Mouse (Mus musculus) kidney, postnatal 14 days (tissue): Measurements from ENCODE around the gene Gm13090.

Source experiments
- DNase-seq: peaks from one replicate; pipeline ENCODE4 v3.0.0; 2022; ENCODE audit warnings: mixed read lengths

Gene Gm13090

DNA sequence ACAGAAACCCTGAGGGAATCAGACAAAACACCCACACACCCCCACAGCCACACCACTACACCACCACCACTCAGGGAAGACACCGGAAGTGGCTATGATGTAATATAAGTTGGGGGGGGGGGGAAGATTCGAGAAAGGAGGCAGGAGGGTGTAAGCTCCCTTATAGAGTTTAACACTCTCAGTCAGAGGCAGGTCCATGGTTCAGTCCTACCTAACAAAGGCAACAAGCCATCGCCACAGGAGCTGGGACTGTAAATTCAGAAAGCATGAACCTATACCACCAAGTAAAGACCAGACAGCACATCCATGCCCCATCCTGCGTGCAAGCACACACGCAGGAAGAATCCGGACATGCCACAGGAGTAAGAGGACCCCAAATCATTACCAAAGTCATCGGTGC lies at the start of gene Gm13090:
Gm13090 (plus strand) TSS at position 301 of the 400 bp plus-strand sequence.
- no peak for DNase-seq

DNA sequence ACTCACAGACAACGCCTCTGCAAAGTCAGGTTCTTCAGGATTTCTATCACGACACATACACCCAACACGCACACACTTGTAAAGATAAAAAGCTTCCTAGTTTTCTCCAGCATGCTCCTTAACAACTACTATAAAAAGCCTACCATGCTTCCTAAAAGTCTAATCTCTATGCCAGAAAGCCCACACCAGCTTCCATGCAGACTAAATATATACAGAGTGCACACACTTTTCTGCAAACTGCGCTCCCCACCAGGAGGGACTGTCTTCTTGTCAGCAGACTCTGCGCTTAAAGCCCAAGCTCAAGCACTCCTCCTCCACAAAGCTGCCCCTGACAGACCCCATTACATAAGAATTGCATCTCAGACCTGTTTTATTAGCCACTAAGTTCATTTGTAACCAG lies 47.9 kb upstream of the Gm13090 start:
- no peak for DNase-seq

DNA sequence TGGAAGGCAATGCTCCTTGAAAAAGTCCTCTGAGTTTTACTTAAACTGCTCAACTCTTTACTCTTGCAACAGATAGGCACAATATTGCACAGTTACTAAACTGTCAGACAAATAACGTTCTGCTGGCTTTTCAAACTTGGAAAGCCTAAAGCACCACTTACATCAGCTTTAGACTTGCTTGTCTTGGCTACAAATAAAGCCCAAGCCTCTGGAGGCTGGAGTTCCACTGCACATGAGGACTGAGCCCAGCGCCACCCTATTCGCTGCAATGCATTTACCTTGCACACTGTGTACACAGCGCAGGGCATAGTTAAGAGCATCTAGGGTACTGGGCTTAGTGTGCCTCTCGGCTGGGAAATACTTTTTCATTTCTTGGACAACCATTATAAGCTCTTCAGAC lies 46.1 kb upstream of the Gm13090 start:
- DNase-seq, result peak; percentile 26

DNA sequence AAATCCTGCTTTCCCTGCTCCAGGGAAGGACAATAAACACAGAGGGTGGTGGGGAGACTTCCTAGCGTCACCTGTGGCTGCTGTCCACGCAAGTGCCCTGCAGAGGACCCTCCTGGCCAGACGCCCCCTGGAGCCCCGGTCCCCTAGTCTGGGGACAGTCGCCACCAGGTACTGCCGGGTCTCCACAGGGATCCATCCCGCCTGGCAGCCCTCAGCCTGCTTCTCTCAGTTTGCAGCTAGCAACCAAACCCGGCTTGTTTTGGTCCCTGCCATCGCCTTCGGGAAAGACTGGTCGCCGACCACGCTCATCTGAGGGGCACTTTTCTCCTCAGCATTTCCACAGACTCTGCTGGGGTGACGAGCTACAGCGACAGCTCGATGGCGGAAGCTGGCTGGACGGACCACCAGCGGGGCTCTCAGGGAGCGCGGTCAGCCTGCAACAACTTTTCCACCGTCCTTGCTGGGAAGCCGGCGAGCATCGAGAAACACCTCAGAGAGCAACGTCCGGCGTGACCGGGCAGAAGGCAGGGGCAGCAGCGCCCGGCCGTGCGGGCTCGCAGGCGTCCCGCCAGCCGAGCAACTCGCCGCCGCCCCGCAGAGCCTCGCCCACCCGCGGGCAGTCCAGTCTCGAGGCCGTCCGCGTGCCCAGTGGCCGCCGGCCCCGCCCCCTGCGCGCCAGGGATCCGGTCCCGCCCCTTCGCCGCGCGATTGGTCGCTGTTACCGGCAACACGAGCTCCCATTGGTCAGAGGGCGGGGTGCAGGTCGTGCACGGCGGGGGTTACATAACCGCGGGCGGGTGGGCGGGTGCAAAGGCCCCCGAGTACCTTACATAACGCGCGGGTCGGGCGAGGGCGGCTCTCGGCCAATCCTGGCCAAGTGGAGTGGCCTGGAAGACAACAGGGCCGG lies 45.1 kb upstream of the Gm13090 start, which contains the start of gene Per3:
Per3 (minus strand) TSS at position 629 of the 907 bp plus-strand sequence.
- peak; percentile 100 for DNase-seq

DNA sequence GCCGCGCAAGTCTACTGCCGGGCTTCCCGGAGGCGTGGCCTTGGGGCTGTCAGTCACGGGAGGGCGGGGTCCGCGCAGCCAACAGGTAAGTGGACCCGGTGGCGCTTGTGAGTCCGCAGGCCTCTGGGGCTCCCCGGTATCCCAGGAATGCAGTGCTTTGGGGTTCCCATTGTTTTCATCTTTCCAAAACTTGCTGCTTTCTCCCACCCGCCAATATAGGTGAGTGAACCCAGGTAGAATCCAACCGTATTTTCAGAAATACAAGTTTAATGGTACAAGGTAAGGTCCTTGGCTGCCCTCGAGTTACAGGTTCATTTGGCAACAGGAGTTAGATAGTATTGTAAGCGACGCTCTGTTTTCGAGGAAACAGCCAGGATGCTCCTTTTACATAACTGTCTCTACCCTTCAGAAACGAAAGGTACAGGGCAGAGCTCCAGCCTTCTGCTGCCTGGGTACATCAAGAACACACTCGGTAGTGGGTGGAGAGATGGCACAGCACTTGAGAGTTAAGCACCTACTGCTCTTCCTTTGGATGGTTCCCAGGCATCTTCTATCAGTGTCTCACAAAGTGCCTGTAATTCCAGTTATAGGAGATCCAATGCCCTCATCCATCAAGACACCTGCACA lies 44.3 kb upstream of the Gm13090 start:
- DNase-seq, result no peak

DNA sequence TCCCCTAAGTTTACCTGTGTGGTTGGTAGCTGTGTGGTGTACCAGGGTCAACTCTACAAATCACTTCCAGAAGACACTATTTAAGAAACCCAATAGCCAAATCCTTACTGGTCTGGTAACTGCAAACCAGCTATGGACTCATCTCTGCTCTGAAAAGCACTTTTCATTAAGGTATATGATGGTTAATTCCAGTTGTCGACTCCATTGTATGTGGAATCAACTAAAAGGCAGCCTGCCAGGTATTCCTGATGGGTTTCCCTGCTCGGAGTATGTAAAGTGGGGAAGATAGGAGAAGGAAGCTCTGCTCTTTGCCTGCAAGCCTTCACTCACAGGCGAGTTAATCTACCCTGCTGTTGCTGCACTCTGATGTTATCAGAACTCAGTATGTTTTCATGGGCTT lies 42.8 kb upstream of the Gm13090 start:
- no peak for DNase-seq

DNA sequence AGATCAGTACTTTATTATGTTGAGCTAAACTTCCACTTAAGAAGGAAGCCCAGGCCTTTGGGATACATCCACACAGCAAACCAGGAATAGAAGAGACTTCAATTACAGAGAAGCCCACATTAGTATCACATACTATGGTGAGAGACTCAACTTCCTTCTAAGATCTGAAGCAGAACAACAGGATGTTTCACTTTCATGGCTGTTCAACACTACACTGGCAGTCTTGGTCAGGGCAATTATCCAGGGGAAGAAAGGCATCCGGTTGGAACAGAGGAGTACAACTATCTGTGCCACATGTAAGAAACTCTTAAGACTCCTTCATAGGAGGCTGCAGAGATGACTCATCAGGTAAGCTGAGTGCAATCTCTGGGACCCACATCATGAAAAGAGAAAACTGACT lies 38.2 kb upstream of the Gm13090 start:
- no peak for DNase-seq

DNA sequence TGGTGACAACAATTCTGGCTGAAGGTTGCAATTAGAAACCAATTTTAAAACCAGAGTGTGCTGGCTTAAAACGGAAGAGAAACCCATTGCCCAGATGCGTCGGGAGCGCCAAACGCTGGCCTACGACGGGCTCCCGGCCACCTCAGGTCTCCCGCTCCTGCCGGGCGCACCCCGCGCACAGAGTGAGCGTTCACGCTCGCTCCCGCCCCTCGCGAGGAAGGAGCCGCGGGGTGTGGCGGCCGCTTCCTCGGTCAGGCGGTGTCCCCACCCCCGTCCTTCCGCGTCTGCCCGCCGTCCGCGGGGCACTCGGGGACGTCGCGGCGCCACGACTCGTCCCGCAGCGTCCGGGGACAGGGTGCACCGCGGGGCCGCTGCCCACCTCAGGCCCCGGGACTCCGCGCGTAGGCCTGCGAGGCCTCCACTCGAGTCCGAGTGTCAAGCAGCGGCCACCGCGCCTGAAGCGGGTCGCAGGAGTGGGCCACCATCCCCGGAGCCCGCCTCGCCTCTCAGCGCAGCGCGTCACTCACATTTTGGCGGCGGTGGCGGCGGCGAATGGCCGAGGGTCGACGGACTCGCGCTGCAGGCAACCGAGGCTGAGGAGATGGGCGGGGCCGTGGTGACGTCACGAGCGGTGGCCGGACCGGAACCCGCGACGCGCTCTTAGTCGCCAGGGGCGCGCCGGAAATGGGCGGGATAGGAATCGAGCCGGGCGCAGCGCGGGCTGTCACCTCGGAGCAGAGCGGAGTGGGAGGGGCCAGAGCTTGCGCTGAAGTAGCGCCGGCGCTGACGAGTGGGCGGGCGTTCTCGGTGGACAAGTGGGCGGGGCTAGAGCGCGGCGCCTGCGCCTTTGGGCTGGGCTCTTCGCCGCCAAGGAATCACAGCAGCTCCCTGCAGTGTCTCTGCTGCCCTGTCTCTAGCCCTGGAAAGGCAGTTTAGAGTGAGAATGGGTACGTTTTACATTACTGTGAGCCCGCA lies 31.7 kb upstream of the Gm13090 start, which contains the start of gene Vamp3:
Vamp3 (minus strand) TSS at position 617 of the 975 bp plus-strand sequence.
- DNase-seq, result peak; percentile 100

DNA sequence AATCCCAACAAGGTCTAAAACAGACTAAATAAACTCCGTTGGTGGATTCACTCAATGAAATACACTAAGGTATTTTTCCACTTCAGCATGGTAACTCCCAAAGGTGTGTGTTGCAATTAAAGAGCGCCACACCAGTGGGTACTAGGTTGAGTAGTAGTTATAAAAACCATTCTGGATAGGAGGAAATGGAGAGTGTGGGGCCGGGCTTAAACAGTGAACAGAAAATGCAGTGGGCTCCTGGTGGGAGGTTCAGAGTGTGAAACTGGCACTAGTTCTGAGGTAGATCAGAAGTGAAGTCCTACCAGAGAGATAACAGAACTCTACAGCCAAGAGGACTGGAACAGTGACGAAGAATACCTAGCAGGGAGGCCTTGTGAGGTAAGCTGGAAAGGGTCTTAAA lies 30.7 kb upstream of the Gm13090 start:
- DNase-seq, result no peak

DNA sequence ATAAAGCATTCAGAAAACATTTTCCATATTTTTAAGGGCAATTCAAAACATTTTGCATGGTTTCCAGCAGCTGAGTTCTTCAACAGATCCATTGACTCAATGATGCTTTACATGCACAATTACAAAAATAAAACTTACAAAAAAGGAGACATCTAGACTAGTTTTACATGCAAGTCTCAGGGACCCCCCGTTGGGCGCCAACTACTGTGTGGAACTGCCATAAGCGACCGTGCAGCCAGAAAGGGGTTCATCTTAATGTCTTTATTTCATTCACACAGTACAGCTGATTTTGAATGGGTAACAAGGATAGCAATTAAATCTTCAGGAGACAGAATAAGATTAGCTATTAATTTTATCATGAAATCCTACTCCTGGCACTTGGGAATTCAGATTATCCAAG lies 29.8 kb upstream of the Gm13090 start:
- no peak for DNase-seq

DNA sequence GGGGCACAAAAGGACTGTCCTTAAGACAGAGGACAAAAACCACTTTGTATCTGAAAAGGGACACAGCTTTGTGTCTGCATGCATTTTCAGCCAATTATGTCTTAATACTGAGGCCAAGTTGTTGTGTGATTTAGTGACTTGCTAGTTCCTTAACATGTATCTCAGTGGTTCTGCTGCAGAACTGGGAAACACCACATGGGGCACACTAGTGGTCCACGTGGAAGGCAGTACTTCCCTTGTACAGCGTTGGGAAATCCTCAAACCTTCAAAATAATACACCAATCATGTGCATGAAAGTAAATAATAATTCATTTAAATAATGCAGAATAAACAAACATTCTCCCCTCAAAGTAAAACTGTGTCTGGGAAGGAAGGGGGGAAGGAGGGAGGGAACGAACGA lies 20.6 kb upstream of the Gm13090 start:
- no peak for DNase-seq

DNA sequence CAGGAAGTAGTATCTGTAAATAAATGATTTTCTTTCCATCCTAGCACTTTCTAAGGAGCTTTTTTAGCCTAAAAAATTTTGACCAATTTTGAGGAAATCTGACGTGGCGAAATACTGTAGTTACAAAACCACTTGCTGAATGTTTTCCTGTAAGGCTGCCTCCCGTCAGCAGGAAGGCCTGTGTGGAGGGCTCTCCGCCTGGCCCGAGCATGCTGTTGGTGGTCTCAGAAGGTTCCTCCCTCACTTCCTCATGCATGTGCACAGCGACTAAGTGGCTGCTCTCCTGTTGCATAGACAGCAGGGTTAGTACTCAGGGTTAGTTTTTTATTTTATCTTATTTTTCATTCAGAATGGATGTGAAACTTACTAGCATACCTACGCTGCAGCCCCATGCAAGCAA lies 18.4 kb upstream of the Gm13090 start:
- no peak for DNase-seq

DNA sequence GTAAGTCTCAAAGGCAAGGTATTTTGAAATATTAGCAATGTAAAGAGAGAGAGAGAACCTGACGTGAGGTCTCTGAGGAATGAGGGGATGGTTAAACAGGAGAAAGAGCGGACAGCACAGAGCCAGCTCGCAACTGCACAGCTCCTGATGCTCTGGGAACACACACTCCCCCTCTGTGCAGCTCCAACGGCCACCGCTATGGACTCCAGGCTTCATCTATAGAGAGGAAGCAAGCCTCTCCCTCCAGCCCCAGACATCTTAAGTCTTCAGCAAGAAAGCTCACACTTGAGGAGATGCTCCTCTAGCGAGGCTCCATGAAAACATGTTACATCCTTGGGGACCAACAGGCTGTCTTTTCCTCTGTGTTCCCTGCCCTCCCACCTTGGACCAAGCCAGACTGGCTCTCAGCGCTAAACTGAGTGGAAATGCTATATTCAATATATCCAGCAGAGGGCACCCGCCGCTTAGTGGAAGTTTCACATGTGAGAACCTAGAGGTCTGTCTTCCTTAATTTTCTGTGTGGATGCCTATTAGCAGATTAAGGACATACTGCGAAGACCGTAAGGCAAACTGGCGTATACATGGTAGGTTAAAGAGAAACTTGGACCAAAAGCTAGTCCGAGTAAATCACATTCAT lies 16.1 kb upstream of the Gm13090 start:
- DNase-seq, result peak; percentile 83

DNA sequence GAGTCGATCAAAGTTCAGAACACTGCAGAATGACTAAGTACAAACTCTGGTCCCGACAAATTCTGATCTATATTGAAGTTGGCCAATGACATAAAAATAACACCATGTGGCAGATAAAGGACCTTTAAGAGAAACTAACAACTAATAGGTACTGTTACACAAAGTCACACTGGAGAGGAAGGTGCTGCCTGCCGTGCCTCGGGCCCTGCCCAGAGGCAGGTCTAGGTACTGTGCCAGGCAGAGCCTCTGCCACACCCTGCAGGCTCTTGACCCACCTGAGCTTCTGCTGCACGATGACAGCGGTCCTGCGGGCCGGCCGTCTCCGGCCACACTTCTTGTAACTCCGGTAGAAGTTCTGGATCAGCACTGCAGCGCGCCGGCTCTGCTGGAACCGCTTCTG lies 14.6 kb upstream of the Gm13090 start:
- DNase-seq, result no peak

DNA sequence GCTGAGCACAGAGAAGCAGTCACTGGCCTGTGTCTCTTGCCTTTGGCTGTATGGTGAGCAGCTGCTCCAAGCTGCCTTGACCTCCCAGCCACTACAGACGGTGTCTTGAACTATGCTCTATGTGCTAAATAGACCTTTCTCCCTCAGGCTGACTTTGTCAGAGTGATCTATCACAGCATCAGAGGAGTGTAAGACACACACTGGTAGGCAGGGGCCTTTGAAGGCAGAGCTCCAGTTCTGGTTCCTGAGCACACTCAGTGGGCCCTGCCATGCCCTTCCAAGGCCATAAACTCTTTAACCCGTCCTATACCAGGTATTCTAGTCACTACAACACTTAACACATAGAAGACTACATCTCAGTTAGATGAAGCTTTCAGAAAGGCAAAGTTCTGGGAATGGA lies 8.0 kb upstream of the Gm13090 start:
- DNase-seq, result no peak

DNA sequence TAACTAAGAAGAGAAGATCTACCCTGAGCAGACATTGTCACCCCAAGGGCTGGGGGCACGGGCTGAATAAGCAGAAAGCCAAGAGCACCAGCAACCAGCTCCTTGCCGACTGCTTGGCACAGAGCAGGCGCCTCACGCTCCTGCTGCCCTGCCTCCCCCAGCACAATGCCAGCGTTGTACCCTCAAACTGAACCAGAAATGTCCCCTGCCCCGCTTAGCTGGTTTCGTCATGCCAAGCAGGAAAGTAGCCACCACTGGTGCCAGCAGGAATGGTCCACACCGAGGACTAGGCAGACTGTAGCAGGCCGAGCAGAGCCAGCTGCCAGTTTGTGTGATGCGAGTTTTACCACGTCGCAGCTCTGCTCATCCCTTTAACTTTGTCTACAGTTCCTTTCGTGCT lies 7.4 kb upstream of the Gm13090 start:
- DNase-seq, result no peak

DNA sequence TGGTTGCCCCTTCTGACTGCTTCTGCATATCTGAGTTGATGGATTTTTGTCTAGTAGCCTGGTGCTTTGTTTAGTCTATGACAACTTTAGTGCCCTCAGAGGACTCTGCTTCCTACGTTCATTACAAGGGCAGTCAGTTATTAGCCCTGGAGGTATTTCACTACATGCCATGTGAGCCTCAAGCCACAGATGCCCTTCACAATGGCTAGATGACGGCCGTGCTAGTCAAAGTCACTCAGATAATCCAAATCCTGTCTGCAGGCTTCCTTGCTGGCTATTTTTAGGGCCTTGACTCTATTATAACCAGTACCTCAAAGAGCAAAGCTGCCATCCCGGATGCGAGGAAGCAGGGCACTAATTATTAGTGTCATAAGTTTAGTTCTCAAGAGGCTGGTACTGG lies 6.3 kb upstream of the Gm13090 start:
- DNase-seq, result no peak

DNA sequence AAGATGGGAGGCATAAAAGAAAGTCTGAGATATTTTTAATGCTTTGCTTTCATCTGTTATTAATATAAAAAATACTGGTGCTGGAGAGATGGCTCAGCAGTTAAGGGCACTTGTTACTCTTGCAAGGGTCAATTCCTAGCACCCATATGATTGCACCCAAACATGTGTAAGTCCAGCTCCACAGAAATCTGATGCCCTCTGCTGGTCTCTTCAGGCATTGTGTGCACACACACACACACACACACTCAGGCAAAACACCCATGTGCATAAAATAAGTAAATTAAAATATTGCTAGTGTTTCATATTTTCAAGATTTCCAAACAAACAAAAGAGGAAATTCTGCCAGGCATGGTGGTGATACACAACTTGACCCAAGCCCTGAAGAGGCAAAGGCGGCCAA lies 2.0 kb upstream of the Gm13090 start:
- DNase-seq, result no peak

DNA sequence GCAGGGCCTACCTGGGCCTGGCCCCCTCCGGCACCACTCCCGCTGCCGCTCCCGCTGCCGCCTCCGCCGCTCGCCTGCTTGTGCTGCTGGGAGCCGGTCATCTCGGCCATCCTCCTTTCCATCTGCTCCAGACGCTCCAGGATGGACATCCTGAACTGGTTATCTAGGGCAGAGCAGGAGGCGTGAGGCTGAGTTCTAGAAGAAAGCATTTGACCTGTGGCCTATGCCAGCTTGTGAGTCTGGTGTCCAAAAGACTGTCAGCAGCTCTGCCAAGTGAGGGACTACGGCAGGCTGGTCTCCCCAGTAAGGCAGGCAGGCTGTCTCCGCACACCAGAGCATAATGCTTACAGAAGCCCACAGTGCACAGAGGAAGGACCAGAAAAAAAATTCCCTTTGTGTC lies 551 bp upstream of the Gm13090 start:
- no peak for DNase-seq

DNA sequence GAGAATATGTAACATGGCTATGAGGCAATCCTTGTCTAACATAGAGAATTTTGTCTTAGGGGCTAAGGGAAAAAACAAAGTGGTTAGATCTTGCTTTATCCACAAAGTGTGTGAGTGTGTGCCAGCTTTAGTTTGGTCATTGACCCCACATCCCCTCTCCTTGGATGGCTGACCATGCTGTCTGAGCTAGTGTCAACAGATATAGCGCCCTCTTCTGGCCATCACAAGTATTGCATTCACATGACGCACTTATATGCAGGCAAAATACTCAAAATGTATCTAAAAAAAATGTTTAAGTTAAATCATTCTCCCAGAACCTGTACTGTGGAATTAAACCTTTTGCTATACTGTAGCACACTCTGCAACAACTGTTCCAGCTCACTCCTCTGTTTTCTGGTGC lies 5.8 kb downstream of the Gm13090 start:
- peak; percentile 28 for DNase-seq

DNA sequence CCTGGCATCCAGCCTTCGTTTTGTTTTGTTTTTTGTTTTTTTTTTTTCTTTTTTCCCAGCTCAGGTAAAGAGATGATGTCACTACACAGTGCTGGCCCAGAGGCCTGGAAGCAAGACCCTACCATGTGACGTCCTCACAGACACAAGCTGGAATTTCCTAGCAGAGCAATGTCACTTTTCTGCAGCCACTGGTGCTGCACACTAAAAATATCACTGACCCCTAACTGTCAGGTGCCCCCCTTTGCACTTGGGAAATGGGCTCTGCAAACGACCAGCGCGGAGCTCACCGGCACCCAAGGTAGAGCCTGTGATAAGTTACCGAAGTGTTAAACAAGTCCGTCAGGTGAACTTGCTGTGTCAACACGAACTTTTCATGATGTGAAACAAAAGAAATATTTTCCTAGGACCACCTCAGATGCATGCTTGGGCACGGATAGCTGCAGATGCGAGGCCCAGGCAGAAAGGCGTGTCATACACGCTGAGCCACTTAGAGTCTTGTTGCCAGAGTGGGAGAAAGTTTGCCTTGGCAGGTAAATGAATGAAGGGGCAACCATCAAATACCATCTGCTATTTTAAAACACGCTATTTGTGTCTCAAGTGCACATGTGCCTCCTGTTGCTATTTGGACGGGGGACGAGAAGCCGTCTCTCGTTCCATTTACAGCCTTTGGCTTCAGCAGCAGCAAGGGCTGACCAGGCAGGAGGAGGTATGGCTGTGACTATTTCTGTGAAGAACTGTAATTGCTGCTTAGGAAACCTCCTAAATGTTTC lies 7.1 kb downstream of the Gm13090 start:
- no peak for DNase-seq

DNA sequence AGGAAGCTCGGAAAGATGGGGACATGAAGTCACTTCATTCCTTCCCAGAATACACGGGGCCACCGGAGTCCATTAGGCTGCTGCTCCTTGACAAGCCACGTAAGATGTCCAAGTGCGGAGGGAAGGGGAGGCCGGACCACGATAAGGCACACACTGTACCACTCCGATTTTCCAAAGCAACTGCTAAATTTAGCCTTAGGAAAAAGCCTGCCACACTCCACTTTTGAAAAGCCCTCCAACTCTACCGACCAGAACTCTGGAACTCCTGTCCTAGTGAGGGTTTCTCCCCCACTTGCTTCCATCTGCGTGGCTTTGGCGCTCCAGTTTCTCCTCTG lies 7.7 kb downstream of the Gm13090 start:
- DNase-seq, result no peak
